Mouse (Mus musculus) Patski (cell line): ENCODE results near the gene Polr2f. TPM values are rescaled to one million over a fixed set of nuclear protein-coding genes. Genes with fewer than 3 reads are reported as not detected.

Experiments used
- ATAC-seq: fragments of 100-300 bp; one replicate; pipeline ENCODE4 v1.8.0; 2021
- CTCF ChIA-PET: fragments of 350-600 bp; sonication (Branson Sonifier 250); formaldehyde crosslinking; loops from one replicate; lab custom pipeline; 2022; ENCODE audit warnings: inconsistent platforms; lab: Charles Lee
- POLR2A ChIA-PET: fragments of 350-600 bp; sonication (Branson Sonifier 250); formaldehyde crosslinking; loops from one replicate; lab custom pipeline; 2022; ENCODE audit warnings: antibody characterized with exemption, inconsistent platforms; lab: Charles Lee
- DNase-seq: peaks from one replicate; pipeline ENCODE4 v3.0.0-alpha.2; 2011; ENCODE audit warnings: low read depth, low spot score
- H3K27me3 ChIP-seq: fragments of 371-371 bp; one replicate; pipeline ENCODE4 v1.5.1; 2021
- CTCF ChIP-seq: fragments of 100-300 bp; IDR thresholded peaks from one replicate; pipeline ENCODE4 v1.5.1; 2021
- in situ Hi-C: fragments of 300-500 bp; cut with MboI; formaldehyde crosslinking; loops from 3 replicates; pipeline ENCODE4 v1.11.1; 2018; ENCODE audit warnings: low pct_unique_long_range_greater_than_20kb, mixed read lengths
- polyA plus RNA-seq: library from polyadenylated mRNA; unstranded; gene quantifications from one replicate; pipeline ENCODE4 v1.2.3, GENCODE M21; 2021

Polr2f gene
- polyA plus RNA-seq, 1 experiment from 2014 or later = 178 TPM

- no peak for DNase-seq
- ChIA-PET CTCF (no interaction called here), POLR2A (no interaction called here)
- no peak for TF ChIP-seq CTCF
- in situ Hi-C loops = no loop called here
- ATAC-seq = no peak
- H3K27me3 ChIP-seq = no peaks in the 10 kb centered on the region
These were observed 50.6 kb downstream of the Polr2f start for GRCm38 (mm10) chr15:79191426-79191825.

DNA sequence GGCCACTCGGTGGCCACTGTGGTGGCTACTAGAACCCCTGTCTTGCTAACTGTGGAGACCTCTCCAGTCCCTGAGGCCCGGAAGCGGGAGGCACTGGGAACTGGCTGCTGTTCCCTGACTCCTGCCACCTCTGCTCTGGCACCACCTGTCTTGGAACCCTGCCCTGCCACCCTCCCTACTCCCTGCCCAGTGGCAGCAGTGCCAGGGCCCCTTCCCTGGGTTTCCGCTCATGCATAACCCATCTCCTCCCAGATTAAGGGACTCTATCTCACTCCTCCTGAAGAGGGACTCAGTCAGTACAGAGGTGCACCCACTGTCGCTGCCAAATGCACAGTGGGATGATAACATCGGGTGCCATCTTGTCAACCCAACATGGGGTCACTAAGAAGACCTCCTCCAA, 51.6 kb downstream of the Polr2f start:
- POLR2A ChIA-PET = no interaction called here

DNA sequence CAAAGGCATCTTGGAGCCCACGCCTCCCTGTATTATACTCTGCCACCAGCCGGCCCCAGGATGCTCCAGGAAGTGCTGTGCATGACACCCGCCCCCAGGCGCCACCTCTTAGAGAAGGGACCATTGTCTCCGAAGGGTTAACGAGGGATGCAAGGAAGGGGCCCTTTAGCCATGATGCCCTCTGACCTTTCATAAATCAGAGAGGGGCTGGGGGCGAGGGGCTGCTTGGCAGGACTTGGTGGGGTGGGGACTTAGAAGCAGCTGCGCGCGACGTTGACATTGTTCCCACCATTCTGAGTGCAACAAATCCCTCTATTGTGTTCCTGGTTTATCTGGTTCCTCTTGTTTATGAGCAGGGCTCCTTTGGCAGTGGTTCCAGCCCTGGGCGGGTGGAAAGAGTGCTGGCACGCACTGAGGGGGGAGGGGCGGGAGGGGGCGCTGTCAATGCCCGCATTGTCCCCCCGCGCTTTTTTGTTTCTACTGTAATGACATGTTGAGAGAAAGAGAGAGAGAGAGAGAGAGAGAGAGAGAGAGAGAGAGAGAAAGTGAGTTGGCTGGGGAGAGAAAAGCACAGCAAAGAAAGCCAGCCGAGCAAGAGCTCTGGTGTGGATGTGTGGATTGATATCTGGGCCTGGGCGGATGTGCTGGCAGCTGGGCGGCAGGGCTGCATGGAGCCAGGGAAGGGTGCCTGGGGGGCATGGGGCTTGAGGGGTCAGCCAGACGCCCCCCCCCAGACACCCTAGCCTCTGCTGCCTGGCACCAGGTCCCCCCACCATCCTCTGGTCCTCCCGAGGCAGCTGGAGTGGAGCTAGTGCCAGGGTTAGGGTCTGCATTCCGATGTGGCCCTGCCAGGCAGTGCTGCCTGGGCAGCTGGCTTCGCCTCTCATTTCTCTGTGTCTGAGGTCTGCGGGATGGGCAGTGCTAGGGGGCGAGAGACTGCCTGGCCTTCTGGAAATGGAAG, 52.4 kb downstream of the Polr2f start:
- POLR2A ChIA-PET = no interaction called here
- TF ChIP-seq CTCF = no peak
- DNase-seq (no peak), ATAC-seq (no peak)
- CTCF ChIA-PET = no interaction called here
- no peaks in the 10 kb centered on the region for H3K27me3 ChIP-seq
- in situ Hi-C loops = no loop called here

More for the DNA sequence above, 51.6 kb downstream of the Polr2f start:
- ATAC-seq (no peak), DNase-seq (no peak)
- TF ChIP-seq CTCF = no peak
- CTCF ChIA-PET = no interaction called here
- H3K27me3 ChIP-seq = no peaks in the 10 kb centered on the region
- in situ Hi-C loops = no loop called here

DNA sequence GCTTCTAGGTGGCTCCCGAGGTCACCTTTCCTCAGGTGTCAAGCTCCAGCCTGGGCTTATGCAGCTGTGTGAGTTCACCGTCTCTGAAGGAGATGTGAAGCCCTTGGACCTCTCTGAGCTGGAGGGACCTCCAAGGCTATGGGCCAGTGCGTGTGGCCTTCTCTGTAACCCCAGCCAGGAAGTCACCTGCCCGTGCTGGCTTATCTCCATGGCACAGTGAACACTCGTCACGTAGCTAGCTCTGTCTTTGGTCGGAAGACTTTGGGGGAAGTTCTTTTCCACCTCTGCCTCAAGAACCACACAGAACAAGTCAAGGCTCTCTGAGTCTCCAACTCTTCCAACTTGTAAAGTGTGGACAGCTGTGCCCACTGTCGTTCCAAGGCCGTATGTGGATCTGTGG, 53.2 kb downstream of the Polr2f start:
- in situ Hi-C loops = no loop called here
- DNase-seq (no peak), ATAC-seq (no peak)
- POLR2A ChIA-PET = no interaction called here
- TF ChIP-seq CTCF = no peak
- no peaks in the 10 kb centered on the region for H3K27me3 ChIP-seq
- CTCF ChIA-PET = no interaction called here

- POLR2A ChIA-PET = no interaction called here
- no peak for DNase-seq
- H3K27me3 ChIP-seq = no peaks in the 10 kb centered on the region
- in situ Hi-C loops = no loop called here
- CTCF ChIA-PET = no interaction called here
- TF ChIP-seq CTCF = no peak
- ATAC-seq = no peak
These were observed 54.1 kb downstream of the Polr2f start for GRCm38 (mm10) chr15:79194946-79195345.

GRCm38 (mm10) chr15:79195492-79195891, 54.7 kb downstream of the Polr2f start:
- no peak for TF ChIP-seq CTCF
- H3K27me3 ChIP-seq = no peaks in the 10 kb centered on the region
- POLR2A ChIA-PET = no interaction called here
- ATAC-seq = no peak
- DNase-seq = no peak
- CTCF ChIA-PET = no interaction called here
- in situ Hi-C loops = no loop called here

- in situ Hi-C loops = no loop called here
- TF ChIP-seq CTCF = no peak
- POLR2A ChIA-PET = no interaction called here
- ATAC-seq (no peak), DNase-seq (no peak)
- peaks cover 4% of the 10 kb centered on the region for H3K27me3 ChIP-seq
- CTCF ChIA-PET = interaction anchor here (1.1 kb wide), 1 partner anchor 24 kb away, joined by 3 read pairs; no protein-coding TSS in a partner anchor
These were observed 58.7 kb downstream of the Polr2f start for GRCm38 (mm10) chr15:79199390-79199976.

Other genes with a start within 250 kb of the Polr2f start
- gene Gm49510, start 241.3 kb upstream of the Polr2f start, polyA plus RNA-seq = 0.14 TPM
- gene Sh3bp1, start 241.2 kb upstream of the Polr2f start, polyA plus RNA-seq = 13.6 TPM
- 10.6 TPM for gene Pdxp, start 227.1 kb upstream of the Polr2f start, polyA plus RNA-seq
- gene Lgals1, start 214.3 kb upstream of the Polr2f start, polyA plus RNA-seq = 2,052 TPM
- 46.7 TPM for gene Nol12, start 206.1 kb upstream of the Polr2f start, polyA plus RNA-seq
- 135 TPM for gene Triobp, start 193.3 kb upstream of the Polr2f start, polyA plus RNA-seq
- 95.5 TPM for gene H1f0, start 112.6 kb upstream of the Polr2f start, polyA plus RNA-seq
- gene Galr3, start 99.1 kb upstream of the Polr2f start, polyA plus RNA-seq = 0.12 TPM
- 40.0 TPM for gene Ankrd54, start 78.1 kb upstream of the Polr2f start, polyA plus RNA-seq
- 220 TPM for gene Eif3l, start 65.8 kb upstream of the Polr2f start, polyA plus RNA-seq
- 43.0 TPM for gene Micall1, start 32.1 kb upstream of the Polr2f start, polyA plus RNA-seq
- 34.2 TPM for gene 1700088E04Rik, start 244 bp downstream of the Polr2f start, polyA plus RNA-seq
- gene Sox10, start 24.2 kb downstream of the Polr2f start, polyA plus RNA-seq = not detected
- gene Pick1, start 88.2 kb downstream of the Polr2f start, polyA plus RNA-seq = 43.1 TPM
- gene Gm49486, start 88.4 kb downstream of the Polr2f start, polyA plus RNA-seq = 3.5 TPM
- gene Slc16a8, start 113.8 kb downstream of the Polr2f start, polyA plus RNA-seq = 4.0 TPM
- gene Baiap2l2, start 144.5 kb downstream of the Polr2f start, polyA plus RNA-seq = 75.9 TPM
- gene Pla2g6, start 187.4 kb downstream of the Polr2f start, polyA plus RNA-seq = 32.8 TPM
- gene Maff, start 205.6 kb downstream of the Polr2f start, polyA plus RNA-seq = 47.8 TPM